Mouse (Mus musculus) cortical plate, adult 2 months (tissue): ENCODE results near the gene Hist1h2bn.

Experiments used
- CTCF ChIP-seq: fragments of 200-500 bp; IDR thresholded peaks from 2 replicates; pipeline ENCODE4 v1.5.1; 2011; ENCODE audit warnings: mild to moderate bottlenecking, control low read depth, low read length; ENCODE audit not compliant: insufficient read depth; ENCODE audit errors: extremely low read depth
- POLR2A ChIP-seq: fragments of 200-500 bp; IDR thresholded peaks from 2 replicates; pipeline ENCODE4 v1.6.1; 2011; ENCODE audit warnings: mild to moderate bottlenecking, low read length, control low read depth; ENCODE audit not compliant: insufficient read depth; ENCODE audit errors: extremely low read depth

DNA sequence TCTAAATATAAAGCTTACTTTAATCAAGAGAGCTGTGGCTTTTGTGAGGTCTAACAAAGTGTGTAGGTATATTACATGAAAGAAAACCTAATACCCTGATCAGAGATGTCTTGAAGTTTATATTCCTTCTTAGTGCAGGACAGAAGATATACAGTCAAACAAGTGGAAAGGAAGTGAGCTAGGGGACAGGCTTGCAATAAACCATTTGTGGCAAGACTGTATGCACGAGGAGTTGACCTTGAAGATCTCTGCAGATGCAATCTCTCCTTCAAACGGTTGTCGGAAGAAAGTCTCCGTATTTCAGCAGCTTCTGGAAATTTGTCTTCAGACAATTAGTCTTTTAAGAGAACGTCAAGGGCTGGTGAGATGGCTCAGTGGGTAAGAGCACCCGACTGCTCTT lies 36.0 kb downstream of the Hist1h2bn start:
- TF ChIP-seq CTCF = no peak
- no peak for TF ChIP-seq POLR2A
